Mouse (Mus musculus): Measurements from ENCODE around the gene Usp6nl.

GRCm38 (mm10) chr2:6413723-6414122 lies 91.3 kb downstream of the Usp6nl start:
- no peak for TF ChIP-seq ZC3H11A (IDR thresholded peaks at IDR 0.05; ENCODE audit: borderline replicate concordance, low read depth, low read length)
- no peak for TF ChIP-seq HCFC1 (IDR thresholded peaks at IDR 0.05; ENCODE audit: borderline replicate concordance, insufficient read depth, low read length)
- no peak for TF ChIP-seq ZNF384 (IDR thresholded peaks at IDR 0.05; ENCODE audit: low read depth, low read length)
- TF ChIP-seq MAFK (IDR thresholded peaks at IDR 0.05; ENCODE audit: insufficient read depth, low read depth, low read length), result no peak
- no peak for TF ChIP-seq CHD2 (IDR thresholded peaks at IDR 0.05; ENCODE audit: low read depth, low read length)
